Mouse (Mus musculus) MEL (cell line): ENCODE data around the gene Lig3. TPM values are rescaled to one million over a fixed set of nuclear protein-coding genes. Genes with fewer than 3 reads are reported as not detected.
A peak's percentile ranks its signal among the peaks of the same experiment; 100 is the strongest.

ENCODE experiments used
- DNase-seq: peaks from one replicate; pipeline ENCODE4 v3.0.0; 2011; ENCODE audit warnings: low read depth, low spot score
- H3K27ac ChIP-seq: 2 replicates; pipeline ENCODE4 v1.5.1; 2012; ENCODE audit warnings: low read depth, mild to moderate bottlenecking, control low read depth, low read length, moderate library complexity; ENCODE audit not compliant: control insufficient read depth
- H3K27me3 ChIP-seq, 2 experiments: fragments of 150-350 bp in 1 of 2; sonication (generic) in 1 of 2; 2 replicates each; pipeline ENCODE4 v1.6.1; 2012; ENCODE audit warnings: low read length in 2 of 2, mild to moderate bottlenecking in 2 of 2, improper control_type of control experiment in 1 of 2, moderate library complexity in 1 of 2; ENCODE audit not compliant: insufficient read depth in 2 of 2, control insufficient read depth in 1 of 2
- H3K36me3 ChIP-seq, 2 experiments: 2 replicates each; pipeline ENCODE4 v1.6.1; 2012 to 2014; ENCODE audit warnings: low read length in 2 of 2, improper control_type of control experiment in 1 of 2, inconsistent platforms in 1 of 2, mild to moderate bottlenecking in 1 of 2; ENCODE audit not compliant: insufficient read depth in 2 of 2, control insufficient read depth in 1 of 2
- H3K4me1 ChIP-seq, 2 experiments: fragments of 150-350 bp in 1 of 2; sonication (generic) in 1 of 2; 2 replicates each; pipeline ENCODE4 v1.6.1; 2012; ENCODE audit warnings: low read length in 2 of 2, improper control_type of control experiment in 1 of 2, mild to moderate bottlenecking in 1 of 2; ENCODE audit not compliant: insufficient read depth in 2 of 2, control insufficient read depth in 1 of 2
- H3K4me3 ChIP-seq, 2 experiments: fragments of 150-350 bp in 1 of 2; sonication (generic) in 1 of 2; 2 replicates each; pipeline ENCODE4 v1.5.1; 2012; ENCODE audit warnings: low read depth in 2 of 2, low read length in 2 of 2, mild to moderate bottlenecking in 2 of 2, moderate library complexity in 2 of 2, control low read depth in 1 of 2, improper control_type of control experiment in 1 of 2; ENCODE audit not compliant: control insufficient read depth in 1 of 2, insufficient read depth in 1 of 2
- H3K79me2 ChIP-seq: 2 replicates; pipeline ENCODE4 v1.6.1; 2012; ENCODE audit warnings: mild to moderate bottlenecking, low read length, moderate library complexity; ENCODE audit not compliant: control insufficient read depth, poor library complexity, insufficient read depth
- H3K9ac ChIP-seq: 2 replicates; pipeline ENCODE4 v1.6.1; 2012; ENCODE audit warnings: low read depth, mild to moderate bottlenecking, control low read depth, low read length, moderate library complexity; ENCODE audit not compliant: control insufficient read depth, poor library complexity, severe bottlenecking
- H3K9me3 ChIP-seq: fragments of 150-350 bp; sonication (generic); replicated peaks from 2 replicates; pipeline ENCODE4 v1.6.1; 2012; ENCODE audit warnings: mild to moderate bottlenecking, low read length, improper control_type of control experiment, moderate library complexity; ENCODE audit not compliant: insufficient read depth
- BHLHE40 ChIP-seq: IDR thresholded peaks from 2 replicates; pipeline ENCODE4 v1.6.1; 2012; ENCODE audit warnings: low read depth, mild to moderate bottlenecking, inconsistent platforms, low read length, improper control_type of control experiment, borderline replicate concordance
- CHD1 ChIP-seq: IDR thresholded peaks from 2 replicates; pipeline ENCODE4 v1.6.1; 2012; ENCODE audit warnings: low read depth, mild to moderate bottlenecking, inconsistent platforms, low read length, improper control_type of control experiment
- CHD2 ChIP-seq: IDR thresholded peaks from 2 replicates; pipeline ENCODE4 v1.6.1; 2011; ENCODE audit warnings: low read length, improper control_type of control experiment
- ELF1 ChIP-seq: IDR thresholded peaks from 2 replicates; pipeline ENCODE4 v1.6.1; 2014; ENCODE audit warnings: low read depth, mild to moderate bottlenecking, inconsistent platforms, low read length, improper control_type of control experiment, moderate library complexity
- EP300 ChIP-seq, 2 experiments: IDR thresholded peaks; 2 replicates each; pipeline ENCODE4 v1.6.1; 2011; ENCODE audit warnings: improper control_type of control experiment in 2 of 2, low read length in 2 of 2, low read depth in 1 of 2, mild to moderate bottlenecking in 1 of 2
- ETS1 ChIP-seq: IDR thresholded peaks from 2 replicates; pipeline ENCODE4 v1.6.1; 2012; ENCODE audit warnings: low read depth, mild to moderate bottlenecking, inconsistent platforms, low read length, improper control_type of control experiment, moderate library complexity
- GABPA ChIP-seq: IDR thresholded peaks from 2 replicates; pipeline ENCODE4 v1.6.1; 2012; ENCODE audit warnings: low read depth, mild to moderate bottlenecking, inconsistent platforms, low read length, improper control_type of control experiment, moderate library complexity
- GATA1 ChIP-seq: IDR thresholded peaks from 2 replicates; pipeline ENCODE4 v1.6.1; 2011; ENCODE audit warnings: low read depth, low read length, improper control_type of control experiment
- HCFC1 ChIP-seq: IDR thresholded peaks from 2 replicates; pipeline ENCODE4 v1.6.1; 2012; ENCODE audit warnings: low read depth, mild to moderate bottlenecking, inconsistent platforms, low read length, improper control_type of control experiment, moderate library complexity
- JUND ChIP-seq: IDR thresholded peaks from 2 replicates; pipeline ENCODE4 v1.6.1; 2011; ENCODE audit warnings: low read depth, mild to moderate bottlenecking, improper control_type of control experiment, low read length
- MAFK ChIP-seq: IDR thresholded peaks from 2 replicates; pipeline ENCODE4 v1.6.1; 2011; ENCODE audit warnings: low read depth, mild to moderate bottlenecking, low read length, improper control_type of control experiment, borderline replicate concordance
- MAX ChIP-seq: IDR thresholded peaks from 2 replicates; pipeline ENCODE4 v1.6.1; 2011; ENCODE audit warnings: low read length, improper control_type of control experiment
- MAZ ChIP-seq: IDR thresholded peaks from 2 replicates; pipeline ENCODE4 v1.6.1; 2012; ENCODE audit warnings: low read depth, mild to moderate bottlenecking, inconsistent platforms, low read length, improper control_type of control experiment
- MXI1 ChIP-seq: IDR thresholded peaks from 2 replicates; pipeline ENCODE4 v1.6.1; 2011; ENCODE audit warnings: mild to moderate bottlenecking, low read depth, low read length, improper control_type of control experiment
- MYB ChIP-seq: IDR thresholded peaks from 2 replicates; pipeline ENCODE4 v1.6.1; 2011; ENCODE audit warnings: mild to moderate bottlenecking, low read depth, low read length, improper control_type of control experiment
- MYC ChIP-seq: IDR thresholded peaks from 2 replicates; pipeline ENCODE4 v1.6.1; 2011; ENCODE audit warnings: low read depth, mild to moderate bottlenecking, low read length, improper control_type of control experiment, moderate library complexity
- NELFE ChIP-seq: IDR thresholded peaks from 2 replicates; pipeline ENCODE4 v1.6.1; 2011; ENCODE audit warnings: low read depth, low read length, improper control_type of control experiment
- NRF1 ChIP-seq: IDR thresholded peaks from 2 replicates; pipeline ENCODE4 v1.6.1; 2014; ENCODE audit warnings: low read depth, mild to moderate bottlenecking, inconsistent platforms, low read length, improper control_type of control experiment, moderate library complexity; ENCODE audit not compliant: poor library complexity, insufficient read depth, severe bottlenecking
- RAD21 ChIP-seq: IDR thresholded peaks from 2 replicates; pipeline ENCODE4 v1.6.1; 2011; ENCODE audit warnings: mild to moderate bottlenecking, low read depth, low read length, improper control_type of control experiment
- SIN3A ChIP-seq: IDR thresholded peaks from 2 replicates; pipeline ENCODE4 v1.6.1; 2012; ENCODE audit warnings: low read length, improper control_type of control experiment, inconsistent platforms
- SMC3 ChIP-seq: IDR thresholded peaks from 2 replicates; pipeline ENCODE4 v1.6.1; 2011; ENCODE audit warnings: low read depth, low read length, improper control_type of control experiment
- TAL1 ChIP-seq: IDR thresholded peaks from 2 replicates; pipeline ENCODE4 v1.6.1; 2012; ENCODE audit warnings: mild to moderate bottlenecking, inconsistent platforms, low read length, moderate library complexity, mixed read lengths
- TBP ChIP-seq: IDR thresholded peaks from 2 replicates; pipeline ENCODE4 v1.8.0; 2011; ENCODE audit warnings: low read depth, low read length, improper control_type of control experiment
- TCF12 ChIP-seq: IDR thresholded peaks from 2 replicates; pipeline ENCODE4 v1.6.1; 2014; ENCODE audit warnings: low read depth, mild to moderate bottlenecking, inconsistent platforms, low read length, improper control_type of control experiment, moderate library complexity
- UBTF ChIP-seq: IDR thresholded peaks from 2 replicates; pipeline ENCODE4 v1.6.1; 2012; ENCODE audit warnings: low read depth, mild to moderate bottlenecking, inconsistent platforms, low read length, improper control_type of control experiment, moderate library complexity, borderline replicate concordance; ENCODE audit not compliant: insufficient read depth
- USF1 ChIP-seq: IDR thresholded peaks from 2 replicates; pipeline ENCODE4 v1.6.1; 2014; ENCODE audit warnings: low read depth, mild to moderate bottlenecking, inconsistent platforms, low read length, improper control_type of control experiment, moderate library complexity
- USF2 ChIP-seq, 2 experiments: IDR thresholded peaks; 2 replicates each; pipeline ENCODE4 v1.6.1; 2011 to 2012; ENCODE audit warnings: improper control_type of control experiment in 2 of 2, low read length in 2 of 2, borderline replicate concordance in 1 of 2, inconsistent platforms in 1 of 2, low read depth in 1 of 2, mild to moderate bottlenecking in 1 of 2; ENCODE audit not compliant: insufficient read depth in 1 of 2
- ZC3H11A ChIP-seq: IDR thresholded peaks from 2 replicates; pipeline ENCODE4 v1.6.1; 2012; ENCODE audit warnings: low read depth, mild to moderate bottlenecking, inconsistent platforms, low read length, improper control_type of control experiment
- ZKSCAN1 ChIP-seq: IDR thresholded peaks from 2 replicates; pipeline ENCODE4 v1.6.1; 2012; ENCODE audit warnings: low read depth, mild to moderate bottlenecking, inconsistent platforms, low read length, improper control_type of control experiment, moderate library complexity
- ZMIZ1 ChIP-seq: IDR thresholded peaks from 2 replicates; pipeline ENCODE4 v1.6.1; 2012; ENCODE audit warnings: low read depth, mild to moderate bottlenecking, inconsistent platforms, low read length, improper control_type of control experiment, moderate library complexity
- ZNF384 ChIP-seq: IDR thresholded peaks from 2 replicates; pipeline ENCODE4 v1.6.1; 2012; ENCODE audit warnings: low read depth, mild to moderate bottlenecking, inconsistent platforms, low read length, improper control_type of control experiment
- polyA plus RNA-seq, 2 experiments: library from polyadenylated mRNA; stranded (reverse) in 1 of 2; unstranded in 1 of 2; fragments of >175 nt in 1 of 2; fragments of >200 nt in 1 of 2; gene quantifications; 2 replicates each; pipeline versions ENCODE4 v1.2.1 to v1.2.4; 2012; ENCODE audit warnings: low replicate concordance in 2 of 2, low read depth in 1 of 2; ENCODE audit not compliant: insufficient read length in 2 of 2, insufficient read depth in 1 of 2, missing spikeins in 1 of 2
- total RNA-seq: library from RNA; depleted of rRNA; stranded (reverse); fragments of 300-350 nt; gene quantifications from 2 replicates; pipeline ENCODE4 v1.2.3, GENCODE M21; 2012

Lig3 gene
- total and polyA plus RNA-seq, 3 experiments: 48.5 to 89.2 TPM; not detected in 1

GRCm38 (mm10) chr11:82846079-82846436 lies 65.2 kb downstream of the Lig3 start (continued):
- no peak for TF ChIP-seq NELFE
- no peak for TF ChIP-seq ZC3H11A
- 0 out of 2 replicates have a peak, but pooled peaks have one; percentile 30 for TF ChIP-seq ELF1
- no peak for TF ChIP-seq USF2 (IDR thresholded peaks at IDR 0.05; ENCODE audit: borderline replicate concordance in 1 of 2, insufficient read depth in 1 of 2, low read depth in 1 of 2, low read length in 2 of 2)
- TF ChIP-seq USF1: no peak
- no peak; the same call in 1 of the 2 replicates for TF ChIP-seq MAZ
- TF ChIP-seq ZMIZ1: no peak
- no peak for TF ChIP-seq CHD1
- no peak; the same call in 1 of the 2 replicates for TF ChIP-seq TBP
- TF ChIP-seq MXI1: no peak
- TF ChIP-seq HCFC1: peak; percentile 22; the same call in 1 of the 2 replicates
- TF ChIP-seq BHLHE40: no peak
- no peak for TF ChIP-seq UBTF
- TF ChIP-seq CHD2: peak; percentile 37; the same call in 1 of the 2 replicates
- TF ChIP-seq MAX: no peak
- TF ChIP-seq MAFK: no peak
- no peak for TF ChIP-seq JUND
- TF ChIP-seq ETS1: peak; percentile 97
- no peak for TF ChIP-seq GABPA
- TF ChIP-seq RAD21: no peak

- peaks cover 21 to 31% of the 10 kb centered on the region in 2 experiments for H3K4me1 ChIP-seq
- peak overlapping the region; percentile 88 for H3K27ac ChIP-seq
- peak; percentile 79 for DNase-seq
- H3K4me3 ChIP-seq: peak overlapping the region; percentile 7 to 59
- no peaks in the 10 kb centered on the region for H3K27me3 ChIP-seq
- peaks cover 3% of the 10 kb centered on the region for H3K79me2 ChIP-seq
- H3K36me3 ChIP-seq: peaks cover 0 to 32% of the 10 kb centered on the region in 2 experiments; a peak in 2 of 4 replicates
- TF ChIP-seq NRF1 (no peak), BHLHE40 (no peak), ZNF384 (no peak), GATA1 (peak; percentile 59), TAL1 (no peak), USF1 (no peak), MAX (no peak), MYC (no peak), EP300 (IDR thresholded peaks at IDR 0.05; ENCODE audit: low read depth in 1 of 2, low read length in 2 of 2) (peak in 1 of 2 experiments; percentile 48; a peak in 1 of 4 replicates), MAFK (no peak), UBTF (no peak), CHD2 (no peak), CHD1 (peak; percentile 48; the same call in 1 of the 2 replicates), ZKSCAN1 (no peak), MYB (no peak), RAD21 (no peak), ZC3H11A (no peak), ELF1 (peak; percentile 78; the same call in 1 of the 2 replicates), SIN3A (peak; percentile 51; the same call in 1 of the 2 replicates), TCF12 (peak; percentile 30; the same call in 1 of the 2 replicates), SMC3 (no peak), ETS1 (peak; percentile 35; the same call in 1 of the 2 replicates)
- no peaks in the 10 kb centered on the region for H3K9me3 ChIP-seq
- H3K9ac ChIP-seq: peak overlapping the region; percentile 43
Measured at GRCm38 (mm10) chr11:82846938-82847337, 66.0 kb downstream of the Lig3 start.
